Mouse (Mus musculus) liver, adult (tissue): Measurements from ENCODE around the gene 5430419D17Rik.

Experiments
- GATA4 ChIP-seq: IDR thresholded peaks from 2 replicates; pipeline ENCODE4 v1.6.1; 2014; ENCODE audit warnings: mild to moderate bottlenecking, low read length; ENCODE audit not compliant: insufficient replicate concordance

5430419D17Rik gene

GRCm38 (mm10) chr7:131174121-131174520 lies at the start of gene 5430419D17Rik:
TSS of gene 5430419D17Rik (plus strand) at chr7:131174402.
- TF ChIP-seq GATA4: no peak

DNA sequence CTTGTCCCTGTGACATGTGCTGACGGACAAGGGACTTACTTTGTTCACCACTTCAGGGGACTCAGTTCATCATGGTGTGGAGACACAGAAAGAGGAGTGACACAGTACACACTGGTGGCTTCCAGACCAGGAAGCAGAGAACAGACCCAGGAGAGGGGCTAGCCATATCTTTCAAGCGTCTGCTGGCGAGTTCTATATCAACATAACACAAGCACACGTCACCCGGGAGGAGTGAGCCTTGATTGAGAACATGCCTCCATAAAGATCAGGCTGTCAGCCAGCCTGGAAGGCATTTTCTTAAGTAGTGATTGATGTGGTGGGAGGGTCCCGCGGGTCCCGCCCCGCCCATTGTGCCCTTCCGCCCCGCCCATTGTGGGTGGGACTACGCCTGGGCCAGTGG lies 44.2 kb upstream of the 5430419D17Rik start:
- TF ChIP-seq GATA4: no peak

GRCm38 (mm10) chr7:131133181-131133580 lies 41.0 kb upstream of the 5430419D17Rik start:
- TF ChIP-seq GATA4: no peak

GRCm38 (mm10) chr7:131146214-131146613 lies 28.0 kb upstream of the 5430419D17Rik start, which contains the start of gene 4933402N03Rik:
TSS of gene 4933402N03Rik (minus strand) at chr7:131146314.
- TF ChIP-seq GATA4: no peak

- no peak for TF ChIP-seq GATA4
Observed at GRCm38 (mm10) chr7:131150179-131150578, 24.0 kb upstream of the 5430419D17Rik start.

DNA sequence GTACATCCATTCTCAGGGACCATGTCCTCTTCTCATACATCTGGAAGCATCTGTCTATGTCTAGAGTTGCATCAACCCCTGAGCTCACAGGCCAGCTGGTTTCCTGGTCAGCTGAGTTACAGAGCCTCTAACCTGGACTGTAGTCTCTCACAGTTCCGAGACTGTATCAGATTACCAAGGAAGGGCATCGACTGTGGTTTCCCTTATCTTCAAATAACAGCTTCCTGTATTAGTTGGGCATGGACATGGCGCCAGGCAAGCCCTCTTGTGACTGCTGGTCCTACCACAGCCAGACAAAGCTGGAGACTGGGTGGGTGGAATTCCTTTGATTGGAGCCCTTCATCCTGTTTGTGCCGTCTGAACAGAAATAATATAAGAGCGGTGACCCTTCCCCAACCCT lies 21.2 kb upstream of the 5430419D17Rik start:
- TF ChIP-seq GATA4: no peak

DNA sequence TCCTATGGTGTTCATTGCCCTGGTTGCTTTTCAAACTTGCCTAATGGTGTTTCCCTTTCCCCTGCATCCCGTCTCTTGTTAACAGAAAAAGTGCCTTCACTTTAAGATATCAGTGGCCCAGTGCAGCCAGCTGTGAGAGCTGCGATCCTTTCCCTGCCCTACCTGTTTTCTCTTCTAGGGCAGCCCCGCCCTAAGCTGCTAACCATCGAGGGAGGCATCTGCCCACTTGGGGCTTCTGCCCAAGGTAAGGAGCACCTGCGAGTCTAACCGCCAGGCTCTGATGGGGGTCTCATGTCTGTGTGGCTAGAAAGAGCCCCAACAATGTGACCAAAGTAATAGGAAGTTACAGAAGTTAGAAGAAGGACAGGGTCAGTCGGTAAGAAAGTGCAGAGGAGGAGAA lies 12.0 kb upstream of the 5430419D17Rik start:
- no peak for TF ChIP-seq GATA4

DNA sequence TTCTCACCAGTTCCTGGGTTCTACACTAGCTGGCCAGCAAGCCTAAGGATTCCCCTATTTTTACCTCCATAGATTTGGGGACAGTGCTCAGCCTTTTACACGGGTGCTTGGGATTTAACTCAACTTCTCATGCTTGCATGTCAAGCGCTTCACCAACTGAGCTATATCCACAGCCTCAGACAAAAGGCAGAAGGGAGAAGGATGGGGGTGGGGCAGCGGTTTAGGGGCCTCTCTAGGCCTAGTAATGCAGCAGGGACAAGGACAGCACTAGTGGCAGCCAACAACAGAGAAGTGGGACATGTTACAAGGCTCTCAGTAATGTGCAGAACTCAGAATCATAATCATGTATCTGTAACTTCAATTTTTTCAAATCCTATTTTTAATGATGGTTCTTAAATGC lies 6.4 kb upstream of the 5430419D17Rik start:
- no peak for TF ChIP-seq GATA4

DNA sequence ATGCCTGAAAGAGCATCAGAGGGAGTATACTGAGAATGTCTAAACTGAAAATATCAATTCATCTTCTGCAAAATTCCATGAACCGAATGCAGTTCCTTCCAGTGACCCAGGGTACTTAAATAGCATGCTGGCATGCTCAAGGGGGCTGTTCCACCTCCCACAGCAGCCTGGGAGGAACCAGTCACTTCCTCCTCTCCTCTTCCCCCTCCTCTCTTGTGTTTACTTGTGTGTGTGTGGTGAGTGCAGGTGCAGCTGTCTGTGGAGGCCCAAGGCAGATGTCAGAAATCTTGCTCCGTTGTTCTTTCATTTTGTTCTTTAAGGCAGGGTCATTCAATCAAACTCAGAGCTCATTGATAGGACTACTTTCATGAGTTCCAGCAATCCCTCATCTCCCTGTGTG lies 5.1 kb upstream of the 5430419D17Rik start:
- TF ChIP-seq GATA4: no peak

DNA sequence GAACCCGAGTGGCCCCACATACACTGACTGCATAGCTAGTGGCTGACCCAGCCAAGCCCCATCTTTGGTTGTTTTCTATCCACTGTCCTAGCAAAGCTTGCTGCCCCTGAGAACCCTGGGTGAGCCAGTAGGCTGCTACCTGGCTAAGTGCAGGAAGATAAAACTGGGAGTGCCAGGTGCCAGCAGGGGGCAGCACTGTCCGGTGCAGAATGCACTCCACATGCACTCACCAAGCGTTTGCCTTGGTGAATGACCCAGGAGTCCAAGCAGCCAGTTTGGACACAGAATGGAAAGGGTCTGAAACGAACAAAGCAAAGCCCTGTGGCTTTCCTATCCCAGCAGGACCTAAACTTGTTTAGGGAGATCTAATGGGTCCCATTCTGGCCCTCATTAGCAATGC lies 8.5 kb downstream of the 5430419D17Rik start:
- no peak for TF ChIP-seq GATA4

GRCm38 (mm10) chr7:131184339-131184738 lies 10.1 kb downstream of the 5430419D17Rik start:
- no peak for TF ChIP-seq GATA4

DNA sequence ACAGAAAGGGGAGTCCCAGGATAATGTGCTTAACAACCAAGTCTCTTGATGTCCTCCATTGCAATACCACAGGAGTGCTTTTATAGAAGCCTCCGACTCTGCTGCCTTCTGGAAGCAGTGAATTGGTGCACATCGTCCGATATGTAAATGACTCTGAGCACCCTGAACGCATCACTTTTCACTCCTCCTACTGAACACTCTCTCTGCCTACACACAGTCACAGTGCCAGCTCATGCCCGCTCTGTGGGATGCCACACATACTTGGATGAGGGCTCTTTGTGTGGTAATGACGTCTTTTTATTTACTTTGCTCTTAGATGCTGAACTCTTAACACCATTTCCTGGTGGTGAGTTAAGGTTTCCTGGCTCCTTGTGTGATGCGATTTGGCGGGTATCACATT lies 12.8 kb downstream of the 5430419D17Rik start:
- no peak for TF ChIP-seq GATA4

- TF ChIP-seq GATA4: no peak
Observed at GRCm38 (mm10) chr7:131187996-131188395, 13.8 kb downstream of the 5430419D17Rik start.

GRCm38 (mm10) chr7:131223086-131223485 lies 48.9 kb downstream of the 5430419D17Rik start:
- no peak for TF ChIP-seq GATA4

GRCm38 (mm10) chr7:131236091-131236490 lies 61.9 kb downstream of the 5430419D17Rik start:
- TF ChIP-seq GATA4: no peak

DNA sequence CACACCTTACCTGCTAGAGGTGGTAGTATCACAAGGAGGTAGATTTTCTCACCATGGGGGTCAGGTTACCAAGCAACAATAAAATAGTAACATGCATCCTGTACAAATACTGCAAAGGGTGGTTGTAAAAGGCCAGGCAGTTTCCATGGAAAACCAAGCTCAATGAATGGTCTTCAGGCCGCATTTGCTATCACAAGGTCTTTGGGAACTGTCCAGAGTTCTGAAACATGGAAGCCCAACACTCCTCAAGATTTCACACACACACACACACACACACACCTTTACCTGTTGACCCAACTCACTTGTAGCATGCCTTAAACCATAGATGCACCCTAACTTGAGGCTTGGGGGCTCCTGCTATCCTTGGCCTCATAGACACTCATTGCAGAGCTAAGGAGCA lies 70.8 kb downstream of the 5430419D17Rik start:
- TF ChIP-seq GATA4: no peak

- TF ChIP-seq GATA4: no peak
Observed at GRCm38 (mm10) chr7:131256841-131257240, 82.6 kb downstream of the 5430419D17Rik start.

- no peak for TF ChIP-seq GATA4
Observed at GRCm38 (mm10) chr7:131257309-131257708, 83.1 kb downstream of the 5430419D17Rik start.
